In genomic region chr11:12411075-12411807, GRCm38 (mm10) we compare ENCODE assay signal across 29 mouse cellular contexts. TPM values are rescaled to one million over a fixed set of nuclear protein-coding genes. Genes with fewer than 3 reads are reported as not detected.
DNase-seq lines count a peak whose midpoint lies in the region; ATAC-seq and TF ChIP-seq lines count a peak whose summit lies in the region.
"Had no signal": no experiment of that assay in that cellular context is flagged by ENCODE, and none has a peak within 500 bp of the region (broad histone marks: within the 10 kb centered on the region; RNA-seq: fewer than 3 reads in every experiment).

No protein-coding gene starts in this region.

- TF ChIP-seq POLR2A in embryonic fibroblast, embryonic 13.5 days (IDR thresholded peaks at IDR 0.05; ENCODE audit: low read depth, low read length) = no peak

- H3K9me3 ChIP-seq in liver, embryonic 16.5 days (replicated peaks; ENCODE audit: control insufficient read depth, low read length) = no peaks in the 10 kb centered on the region
- no peaks in the 10 kb centered on the region for H3K9me3 ChIP-seq in liver, embryonic 12.5 days (replicated peaks)
- H3K9me3 ChIP-seq: embryonic facial prominence, embryonic 12.5 days; forebrain, embryonic 10.5 days; forebrain, embryonic 15.5 days; heart, embryonic 13.5 days; hindbrain, embryonic 10.5 days; hindbrain, embryonic 15.5 days; limb, embryonic 12.5 days; lung, embryonic 15.5 days; midbrain, embryonic 10.5 days; midbrain, embryonic 15.5 days; neural tube, embryonic 15.5 days; stomach, embryonic 15.5 days had no signal

- no peak overlapping the region for H3K27ac ChIP-seq in liver, embryonic 16.5 days (ENCODE audit: low read length)
- no peak overlapping the region for H3K27ac ChIP-seq in liver, embryonic 12.5 days
- peak overlapping the region; percentile 21; the same call in 1 of the 2 replicates for H3K27ac ChIP-seq in embryonic fibroblast, embryonic 13.5 days (ENCODE audit: insufficient read depth, low read length)
- H3K27ac ChIP-seq: embryonic facial prominence, embryonic 12.5 days; forebrain, embryonic 10.5 days; forebrain, embryonic 15.5 days; heart, embryonic 13.5 days; hindbrain, embryonic 10.5 days; hindbrain, embryonic 15.5 days; limb, embryonic 12.5 days; liver, embryonic 14.5 days; lung, embryonic 15.5 days; midbrain, embryonic 10.5 days; midbrain, embryonic 15.5 days; neural tube, embryonic 15.5 days; stomach, embryonic 15.5 days had no signal

- no peaks in the 10 kb centered on the region for H3K27me3 ChIP-seq in liver, embryonic 16.5 days (ENCODE audit: control insufficient read depth, insufficient read depth, low read depth, low read length)
- no peaks in the 10 kb centered on the region for H3K27me3 ChIP-seq in liver, embryonic 12.5 days (replicated peaks)
- H3K27me3 ChIP-seq: embryonic facial prominence, embryonic 12.5 days; forebrain, embryonic 15.5 days; heart, embryonic 13.5 days; hindbrain, embryonic 15.5 days; limb, embryonic 12.5 days; lung, embryonic 15.5 days; midbrain, embryonic 15.5 days; neural tube, embryonic 15.5 days; stomach, embryonic 15.5 days had no signal

- TF ChIP-seq CTCF in embryonic fibroblast, embryonic 13.5 days (IDR thresholded peaks at IDR 0.05; ENCODE audit: borderline replicate concordance, insufficient read depth, low read length) = no peak

- no peak overlapping the region for H3K9ac ChIP-seq in liver, embryonic 16.5 days (ENCODE audit: low read depth, low read length)
- no peak overlapping the region for H3K9ac ChIP-seq in liver, embryonic 12.5 days
- H3K9ac ChIP-seq: embryonic facial prominence, embryonic 12.5 days; forebrain, embryonic 15.5 days; heart, embryonic 13.5 days; hindbrain, embryonic 15.5 days; limb, embryonic 12.5 days; liver, embryonic 14.5 days; lung, embryonic 15.5 days; midbrain, embryonic 15.5 days; neural tube, embryonic 15.5 days; stomach, embryonic 15.5 days had no signal

- no peaks in the 10 kb centered on the region for H3K36me3 ChIP-seq in liver, embryonic 16.5 days (ENCODE audit: control insufficient read depth, insufficient read depth)
- H3K36me3 ChIP-seq in liver, embryonic 12.5 days = no peaks in the 10 kb centered on the region
- H3K36me3 ChIP-seq: embryonic facial prominence, embryonic 12.5 days; forebrain, embryonic 10.5 days; forebrain, embryonic 15.5 days; heart, embryonic 13.5 days; hindbrain, embryonic 10.5 days; hindbrain, embryonic 15.5 days; limb, embryonic 12.5 days; lung, embryonic 15.5 days; midbrain, embryonic 10.5 days; midbrain, embryonic 15.5 days; neural tube, embryonic 15.5 days; stomach, embryonic 15.5 days had no signal

- no peak overlapping the region for H3K4me2 ChIP-seq in liver, embryonic 16.5 days (ENCODE audit: low read depth, low read length)
- H3K4me2 ChIP-seq in liver, embryonic 12.5 days = no peak overlapping the region
- H3K4me2 ChIP-seq: embryonic facial prominence, embryonic 12.5 days; forebrain, embryonic 15.5 days; heart, embryonic 13.5 days; hindbrain, embryonic 15.5 days; limb, embryonic 12.5 days; lung, embryonic 15.5 days; midbrain, embryonic 15.5 days; neural tube, embryonic 15.5 days; stomach, embryonic 15.5 days had no signal

- ATAC-seq in liver, embryonic 16.5 days (ENCODE audit: low read depth) = peak; percentile 76
- no peak for ATAC-seq in liver, embryonic 12.5 days
- ATAC-seq: forebrain, embryonic 15.5 days; inflammation-experienced regulatory T-cells, adult 6 months; midbrain, embryonic 15.5 days had no signal

- 57% methylated on average over 4 of the region's 4 CpGs for WGBS in liver, embryonic 16.5 days (ENCODE audit: insufficient replicate concordance)
- WGBS in liver, embryonic 12.5 days (ENCODE audit: insufficient replicate concordance) = 67% methylated on average over 4 of the region's 4 CpGs
- WGBS in large intestine, adult 2 months = 59% methylated on average over 4 of the region's 4 CpGs

- no peak overlapping the region for H3K4me3 ChIP-seq in liver, embryonic 16.5 days (ENCODE audit: low read depth, low read length)
- H3K4me3 ChIP-seq in liver, embryonic 12.5 days = no peak overlapping the region
- no peak overlapping the region for H3K4me3 ChIP-seq in embryonic fibroblast, embryonic 13.5 days (ENCODE audit: insufficient read depth, low read length)
- H3K4me3 ChIP-seq: embryonic facial prominence, embryonic 12.5 days; forebrain, embryonic 10.5 days; forebrain, embryonic 15.5 days; heart, embryonic 13.5 days; hindbrain, embryonic 10.5 days; hindbrain, embryonic 15.5 days; limb, embryonic 12.5 days; lung, embryonic 15.5 days; midbrain, embryonic 10.5 days; midbrain, embryonic 15.5 days; neural tube, embryonic 15.5 days; stomach, embryonic 15.5 days had no signal

- peak; percentile 11 to 23 for DNase-seq in kidney, adult 8-10 months
- no peak for DNase-seq in kidney, postnatal 25 days
- peak; percentile 66 for DNase-seq in large intestine, adult 2 months (ENCODE audit: low read depth, low spot score)
- no peak for DNase-seq in right cerebral cortex, postnatal 10 days (ENCODE audit: low spot score in 2 of 2)
- DNase-seq in cerebellum, adult 11-12 months = no peak
- DNase-seq: adrenal gland, postnatal 10 days; B cell, adult 2 months; cerebellum, adult 9-10 months; cerebellum, postnatal 36 days; embryo, embryonic 11 days; heart, postnatal 14 days; layer of hippocampus, adult 9-11 months had no signal

- no peaks in the 10 kb centered on the region for H3K4me1 ChIP-seq in liver, embryonic 16.5 days (ENCODE audit: control insufficient read depth, low read depth, low read length)
- no peaks in the 10 kb centered on the region for H3K4me1 ChIP-seq in liver, embryonic 12.5 days
- peaks cover 2% of the 10 kb centered on the region; the same call in 1 of the 2 replicates for H3K4me1 ChIP-seq in embryonic fibroblast, embryonic 13.5 days (ENCODE audit: control insufficient read depth, insufficient read depth, low read length)
- H3K4me1 ChIP-seq: embryonic facial prominence, embryonic 12.5 days; limb, embryonic 12.5 days; lung, embryonic 15.5 days; stomach, embryonic 15.5 days had no signal

RNA-seq across cellular contexts. Expression of gene Cobl, which starts 53.5 kb away (rescaled TPM):
- 1.4 and 2.2 TPM in 2 replicates for polyA plus RNA-seq in liver, embryonic 16.5 days (2015; fragmentation: Nextera tagmentation; extraction: Ambion mirVana)
- 2.4 and 3.5 TPM in 2 replicates for polyA plus RNA-seq in liver, embryonic 12.5 days (2016; fragmentation: Nextera tagmentation; extraction: Ambion mirVana)
- 3.1 and 4.2 TPM in 2 replicates for polyA plus RNA-seq in embryonic fibroblast, embryonic 13.5 days (2011; ENCODE audit: insufficient read length, low read depth, missing spikeins)
- 23.5 and 50.8 TPM in 2 replicates for polyA plus RNA-seq in large intestine, adult 2 months (2012; rRNA removed)

Comparison
In these comparisons a context has a peak if more than half of its experiments do, and no peak if none do; other contexts are left out.
1. DNase-seq: peak in kidney, adult 8-10 months (2 of 2) and large intestine, adult 2 months (single experiment); none in kidney, postnatal 25 days (0 of 2), right cerebral cortex, postnatal 10 days (0 of 2) and cerebellum, adult 11-12 months (single experiment).